Mouse (Mus musculus): ENCODE measurements at regions not wholly inside any gene's neighbourhood (a gene's known extent, or its start where the extent isn't known, plus 50 kb on each side); places are given as distances from the start of the nearest gene placed in this dataset.
A peak's percentile ranks its signal among the peaks of the same experiment; 100 is the strongest.

GRCm38 (mm10) chr16:46331336-46331735, 167.0 kb downstream of the Nectin3 start:
- H3K9me3 ChIP-seq (ENCODE audit: control insufficient read depth, low read length), result no peaks in the 10 kb centered on the region
- 0 out of 2 replicates have a peak, but pooled peaks cover 2% of the 10 kb centered on the region for H3K4me1 ChIP-seq (replicated peaks; ENCODE audit: control insufficient read depth, insufficient read depth, low read length)
- no peak; the same call in 1 of the 2 replicates for ATAC-seq (replicated peaks; ENCODE audit: low FRiP score)
- H3K27me3 ChIP-seq (ENCODE audit: control insufficient read depth, insufficient read depth, low read length), result no peaks in the 10 kb centered on the region
- no peak overlapping the region for H3K4me3 ChIP-seq (ENCODE audit: low read depth, low read length)
- DNase-seq (ENCODE audit: low spot score), result no peak
- no peaks in the 10 kb centered on the region for H3K36me3 ChIP-seq (ENCODE audit: control insufficient read depth, insufficient read depth, low read length)
- H3K4me2 ChIP-seq (ENCODE audit: low read depth, low read length, severe bottlenecking), result no peak overlapping the region
- H3K9ac ChIP-seq (ENCODE audit: low read length), result no peak overlapping the region
- WGBS, result 52% methylated on average over 6 of the region's 6 CpGs
- no peak overlapping the region for H3K27ac ChIP-seq (ENCODE audit: low read depth, low read length)

- DNase-seq (ENCODE audit: low spot score) (no peak), ATAC-seq (replicated peaks; ENCODE audit: low FRiP score) (no peak)
- H3K4me2 ChIP-seq (ENCODE audit: low read depth, low read length, severe bottlenecking), result no peak overlapping the region
- H3K36me3 ChIP-seq (ENCODE audit: control insufficient read depth, insufficient read depth, low read length), result no peaks in the 10 kb centered on the region
- H3K4me3 ChIP-seq (ENCODE audit: low read depth, low read length), result no peak overlapping the region
- no peaks in the 10 kb centered on the region; the same call in 1 of the 2 replicates for H3K4me1 ChIP-seq (replicated peaks; ENCODE audit: control insufficient read depth, insufficient read depth, low read length)
- no peaks in the 10 kb centered on the region for H3K9me3 ChIP-seq (ENCODE audit: control insufficient read depth, low read length)
- H3K27ac ChIP-seq (ENCODE audit: low read depth, low read length), result no peak overlapping the region
- no peaks in the 10 kb centered on the region for H3K27me3 ChIP-seq (ENCODE audit: control insufficient read depth, insufficient read depth, low read length)
- H3K9ac ChIP-seq (ENCODE audit: low read length), result no peak overlapping the region
- WGBS, result 80% methylated on average over 3 of the region's 3 CpGs
Observed at GRCm38 (mm10) chr16:46299079-46299721, 144.3 kb upstream of the Gm4737 start.

GRCm38 (mm10) chr16:46297192-46297591, 142.3 kb upstream of the Gm4737 start:
- DNase-seq (ENCODE audit: low spot score), result no peak
- WGBS, result 83% methylated on average over 2 of the region's 2 CpGs

GRCm38 (mm10) chr16:46296412-46296811, 141.5 kb upstream of the Gm4737 start:
- H3K36me3 ChIP-seq (ENCODE audit: control insufficient read depth, insufficient read depth, low read length), result no peaks in the 10 kb centered on the region
- no peaks in the 10 kb centered on the region; the same call in 1 of the 2 replicates for H3K4me1 ChIP-seq (replicated peaks; ENCODE audit: control insufficient read depth, insufficient read depth, low read length)
- no peak for ATAC-seq (replicated peaks; ENCODE audit: low FRiP score)
- DNase-seq (ENCODE audit: low spot score), result no peak
- no peaks in the 10 kb centered on the region for H3K9me3 ChIP-seq (ENCODE audit: control insufficient read depth, low read length)
- WGBS, result 63% methylated on average over 2 of the region's 2 CpGs
- H3K27me3 ChIP-seq (ENCODE audit: control insufficient read depth, insufficient read depth, low read length), result no peaks in the 10 kb centered on the region
- no peak overlapping the region for H3K4me2 ChIP-seq (ENCODE audit: low read depth, low read length, severe bottlenecking)
- no peak overlapping the region for H3K4me3 ChIP-seq (ENCODE audit: low read depth, low read length)
- no peak overlapping the region for H3K27ac ChIP-seq (ENCODE audit: low read depth, low read length)
- H3K9ac ChIP-seq (ENCODE audit: low read length), result no peak overlapping the region

More at GRCm38 (mm10) chr16:46297192-46297591, 142.3 kb upstream of the Gm4737 start:
- Histone ChIP-seq H3K4me2 (ENCODE audit: low read depth, low read length, severe bottlenecking) (no peak overlapping the region), H3K27ac (ENCODE audit: low read depth, low read length) (no peak overlapping the region), H3K36me3 (ENCODE audit: control insufficient read depth, insufficient read depth, low read length) (no peaks in the 10 kb centered on the region), H3K9me3 (ENCODE audit: control insufficient read depth, low read length) (no peaks in the 10 kb centered on the region), H3K9ac (ENCODE audit: low read length) (no peak overlapping the region), H3K4me3 (ENCODE audit: low read depth, low read length) (no peak overlapping the region), H3K4me1 (replicated peaks; ENCODE audit: control insufficient read depth, insufficient read depth, low read length) (no peaks in the 10 kb centered on the region; the same call in 1 of the 2 replicates), H3K27me3 (ENCODE audit: control insufficient read depth, insufficient read depth, low read length) (no peaks in the 10 kb centered on the region)
- no peak for ATAC-seq (replicated peaks; ENCODE audit: low FRiP score)

GRCm38 (mm10) chr16:46293831-46294230, 139.0 kb upstream of the Gm4737 start:
- Histone ChIP-seq H3K36me3 (ENCODE audit: control insufficient read depth, insufficient read depth, low read length) (no peaks in the 10 kb centered on the region), H3K27me3 (ENCODE audit: control insufficient read depth, insufficient read depth, low read length) (no peaks in the 10 kb centered on the region), H3K4me2 (ENCODE audit: low read depth, low read length, severe bottlenecking) (no peak overlapping the region), H3K4me1 (replicated peaks; ENCODE audit: control insufficient read depth, insufficient read depth, low read length) (no peaks in the 10 kb centered on the region; the same call in 1 of the 2 replicates), H3K9me3 (ENCODE audit: control insufficient read depth, low read length) (no peaks in the 10 kb centered on the region), H3K9ac (ENCODE audit: low read length) (no peak overlapping the region), H3K27ac (ENCODE audit: low read depth, low read length) (no peak overlapping the region), H3K4me3 (ENCODE audit: low read depth, low read length) (no peak overlapping the region)
- DNase-seq (ENCODE audit: low spot score) (no peak), ATAC-seq (replicated peaks; ENCODE audit: low FRiP score) (no peak)
- 0% methylated on average over 1 of the region's 1 CpGs for WGBS

GRCm38 (mm10) chr16:46291067-46291833, 136.4 kb upstream of the Gm4737 start:
- no peak overlapping the region for H3K4me2 ChIP-seq (ENCODE audit: low read depth, low read length, severe bottlenecking)
- H3K36me3 ChIP-seq (ENCODE audit: control insufficient read depth, insufficient read depth, low read length), result no peaks in the 10 kb centered on the region
- H3K4me3 ChIP-seq (ENCODE audit: low read depth, low read length), result no peak overlapping the region
- peak; percentile 53 for DNase-seq (ENCODE audit: low spot score)
- ATAC-seq (replicated peaks; ENCODE audit: low FRiP score), result peak; percentile 72
- H3K4me1 ChIP-seq (replicated peaks; ENCODE audit: control insufficient read depth, insufficient read depth, low read length), result no peaks in the 10 kb centered on the region; the same call in 1 of the 2 replicates
- no peak overlapping the region for H3K27ac ChIP-seq (ENCODE audit: low read depth, low read length)
- no peaks in the 10 kb centered on the region for H3K9me3 ChIP-seq (ENCODE audit: control insufficient read depth, low read length)
- WGBS, result 18% methylated on average over 6 of the region's 6 CpGs
- H3K27me3 ChIP-seq (ENCODE audit: control insufficient read depth, insufficient read depth, low read length), result no peaks in the 10 kb centered on the region
- no peak overlapping the region for H3K9ac ChIP-seq (ENCODE audit: low read length)

- Histone ChIP-seq H3K4me2 (ENCODE audit: low read depth, low read length, severe bottlenecking) (no peak overlapping the region), H3K9me3 (ENCODE audit: control insufficient read depth, low read length) (no peaks in the 10 kb centered on the region), H3K27me3 (ENCODE audit: control insufficient read depth, insufficient read depth, low read length) (no peaks in the 10 kb centered on the region), H3K4me3 (ENCODE audit: low read depth, low read length) (no peak overlapping the region), H3K4me1 (replicated peaks; ENCODE audit: control insufficient read depth, insufficient read depth, low read length) (no peaks in the 10 kb centered on the region), H3K27ac (ENCODE audit: low read depth, low read length) (no peak overlapping the region), H3K36me3 (ENCODE audit: control insufficient read depth, insufficient read depth, low read length) (no peaks in the 10 kb centered on the region), H3K9ac (ENCODE audit: low read length) (no peak overlapping the region)
- ATAC-seq (replicated peaks; ENCODE audit: low FRiP score) (peak; percentile 45), DNase-seq (ENCODE audit: low spot score) (no peak)
- 57% methylated on average over 2 of the region's 2 CpGs for WGBS
Observed at GRCm38 (mm10) chr16:46290199-46290598, 135.3 kb upstream of the Gm4737 start.

GRCm38 (mm10) chr16:46267533-46267932, 112.7 kb upstream of the Gm4737 start:
- H3K9me3 ChIP-seq (ENCODE audit: control insufficient read depth, low read length), result no peaks in the 10 kb centered on the region
- WGBS, result 87% methylated on average over 2 of the region's 2 CpGs
- no peak overlapping the region for H3K4me2 ChIP-seq (ENCODE audit: low read depth, low read length, severe bottlenecking)
- no peaks in the 10 kb centered on the region for H3K27me3 ChIP-seq (ENCODE audit: control insufficient read depth, insufficient read depth, low read length)
- no peaks in the 10 kb centered on the region for H3K36me3 ChIP-seq (ENCODE audit: control insufficient read depth, insufficient read depth, low read length)
- ATAC-seq (replicated peaks; ENCODE audit: low FRiP score) (no peak), DNase-seq (ENCODE audit: low spot score) (no peak)
- H3K4me1 ChIP-seq (replicated peaks; ENCODE audit: control insufficient read depth, insufficient read depth, low read length), result no peaks in the 10 kb centered on the region
- no peak overlapping the region for H3K27ac ChIP-seq (ENCODE audit: low read depth, low read length)
- no peak overlapping the region for H3K4me3 ChIP-seq (ENCODE audit: low read depth, low read length)
- no peak overlapping the region for H3K9ac ChIP-seq (ENCODE audit: low read length)
